11 mouse cellular contexts compared by ENCODE assay signal in the genomic region with DNA sequence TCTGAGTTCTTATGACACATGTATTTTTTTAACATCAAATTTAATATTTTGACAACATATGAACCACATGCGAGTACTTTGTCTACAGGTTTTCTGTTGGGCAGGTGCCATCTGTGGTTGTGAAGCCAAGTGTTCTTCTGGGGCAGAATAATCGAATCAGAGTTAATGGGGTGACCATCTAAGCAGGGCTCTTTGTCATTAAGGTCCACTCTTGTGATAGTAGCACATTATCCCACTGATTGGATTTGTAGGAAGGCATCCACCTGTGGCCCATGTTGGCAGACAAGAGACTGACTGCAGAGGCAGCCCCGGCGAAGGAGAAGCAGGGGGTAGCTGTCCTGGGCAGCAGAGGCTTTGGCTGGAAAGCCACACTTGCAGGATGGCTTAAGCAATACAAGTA.
A peak's percentile ranks its signal among the peaks of the same experiment; 100 is the strongest.
DNase-seq lines count a peak whose midpoint lies in the region; ATAC-seq and TF ChIP-seq lines count a peak whose summit lies in the region.
"Had no signal": no experiment of that assay in that cellular context is flagged by ENCODE, and none has a peak within 500 bp of the region (broad histone marks: within the 10 kb centered on the region; RNA-seq: fewer than 3 reads in every experiment).

No protein-coding gene starts in this region.

- WGBS in forebrain, embryonic 13.5 days, result 61% methylated on average over 4 of the region's 4 CpGs
- WGBS in forebrain, embryonic 10.5 days, result 79% methylated on average over 4 of the region's 4 CpGs
- 81% methylated on average over 4 of the region's 4 CpGs for WGBS in limb, embryonic 12.5 days
- 93% methylated on average over 4 of the region's 4 CpGs for WGBS in limb, embryonic 10.5 days
- 52% methylated on average over 4 of the region's 4 CpGs for WGBS in forebrain, embryonic 15.5 days
- WGBS in olfactory bulb, adult 2 months, result 56% methylated on average over 4 of the region's 4 CpGs

- no peak for TF ChIP-seq CTCF in olfactory bulb, adult 2 months (IDR thresholded peaks at IDR 0.05; ENCODE audit: insufficient read depth, low read depth, low read length)

- H3K4me3 ChIP-seq in forebrain, embryonic 13.5 days, result no peak overlapping the region
- no peak overlapping the region for H3K4me3 ChIP-seq in forebrain, embryonic 10.5 days
- no peak overlapping the region for H3K4me3 ChIP-seq in limb, embryonic 12.5 days (replicated peaks)
- no peak overlapping the region for H3K4me3 ChIP-seq in limb, embryonic 10.5 days
- no peak overlapping the region for H3K4me3 ChIP-seq in forebrain, embryonic 15.5 days
- no peak overlapping the region for H3K4me3 ChIP-seq in olfactory bulb, adult 2 months (ENCODE audit: insufficient read depth, low read depth, low read length)
- H3K4me3 ChIP-seq: erythroblast, embryonic 14.5 days; heart, embryonic 12.5 days had no signal

- no peak for TF ChIP-seq POLR2A in olfactory bulb, adult 2 months (IDR thresholded peaks at IDR 0.05; ENCODE audit: insufficient read depth, low read depth, low read length)

- H3K9me3 ChIP-seq in forebrain, embryonic 13.5 days (replicated peaks), result no peaks in the 10 kb centered on the region
- no peaks in the 10 kb centered on the region for H3K9me3 ChIP-seq in forebrain, embryonic 10.5 days
- no peaks in the 10 kb centered on the region for H3K9me3 ChIP-seq in limb, embryonic 12.5 days
- no peaks in the 10 kb centered on the region for H3K9me3 ChIP-seq in limb, embryonic 10.5 days (replicated peaks)
- H3K9me3 ChIP-seq in forebrain, embryonic 15.5 days, result no peaks in the 10 kb centered on the region
- H3K9me3 ChIP-seq: heart, embryonic 12.5 days had no signal

- ATAC-seq in forebrain, embryonic 13.5 days, result peak; percentile 42; the same call in 1 of the 2 replicates
- ATAC-seq in limb, embryonic 12.5 days (ENCODE audit: insufficient number of reproducible peaks, insufficient read depth, low FRiP score, low TSS enrichment, low read depth), result no peak
- peak; percentile 31; the same call in 1 of the 2 replicates for ATAC-seq in forebrain, embryonic 15.5 days (replicated peaks)

- no peaks in the 10 kb centered on the region for H3K27me3 ChIP-seq in forebrain, embryonic 13.5 days
- no peaks in the 10 kb centered on the region for H3K27me3 ChIP-seq in forebrain, embryonic 10.5 days (ENCODE audit: poor library complexity, severe bottlenecking)
- no peaks in the 10 kb centered on the region for H3K27me3 ChIP-seq in limb, embryonic 12.5 days
- no peaks in the 10 kb centered on the region for H3K27me3 ChIP-seq in limb, embryonic 10.5 days (ENCODE audit: low read depth, poor library complexity, severe bottlenecking)
- no peaks in the 10 kb centered on the region for H3K27me3 ChIP-seq in forebrain, embryonic 15.5 days
- H3K27me3 ChIP-seq: heart, embryonic 12.5 days had no signal

- H3K27ac ChIP-seq in forebrain, embryonic 13.5 days, result peak overlapping the region; percentile 57
- no peak overlapping the region for H3K27ac ChIP-seq in forebrain, embryonic 10.5 days
- 0 out of 2 replicates have a peak overlapping the region, but pooled peaks have one; percentile 29 for H3K27ac ChIP-seq in limb, embryonic 12.5 days
- no peak overlapping the region for H3K27ac ChIP-seq in limb, embryonic 10.5 days
- peak overlapping the region; percentile 55 for H3K27ac ChIP-seq in forebrain, embryonic 15.5 days (replicated peaks)
- H3K27ac ChIP-seq in olfactory bulb, adult 2 months (ENCODE audit: insufficient read depth, low read depth, low read length), result peak overlapping the region; percentile 20; the same call in 1 of the 2 replicates
- H3K27ac ChIP-seq: liver, embryonic 14.5 days had no signal

- H3K4me2 ChIP-seq in forebrain, embryonic 13.5 days, result no peak overlapping the region
- no peak overlapping the region for H3K4me2 ChIP-seq in limb, embryonic 12.5 days
- no peak overlapping the region for H3K4me2 ChIP-seq in forebrain, embryonic 15.5 days (replicated peaks)
- H3K4me2 ChIP-seq: heart, embryonic 12.5 days had no signal

- peaks cover 11% of the 10 kb centered on the region for H3K4me1 ChIP-seq in forebrain, embryonic 13.5 days
- no peaks in the 10 kb centered on the region for H3K4me1 ChIP-seq in forebrain, embryonic 10.5 days
- peaks cover 13% of the 10 kb centered on the region; the same call in 1 of the 2 replicates for H3K4me1 ChIP-seq in limb, embryonic 12.5 days (replicated peaks)
- H3K4me1 ChIP-seq in limb, embryonic 10.5 days, result no peaks in the 10 kb centered on the region
- peaks cover 11% of the 10 kb centered on the region for H3K4me1 ChIP-seq in forebrain, embryonic 15.5 days
- 0 out of 2 replicates have a peak, but pooled peaks cover 2% of the 10 kb centered on the region for H3K4me1 ChIP-seq in olfactory bulb, adult 2 months (ENCODE audit: control insufficient read depth, insufficient read depth, low read length)

- H3K9ac ChIP-seq in forebrain, embryonic 13.5 days, result no peak overlapping the region
- no peak overlapping the region for H3K9ac ChIP-seq in limb, embryonic 12.5 days (replicated peaks)
- no peak overlapping the region for H3K9ac ChIP-seq in forebrain, embryonic 15.5 days (replicated peaks)
- H3K9ac ChIP-seq: heart, embryonic 12.5 days; liver, embryonic 14.5 days had no signal

- H3K36me3 ChIP-seq in forebrain, embryonic 13.5 days (ENCODE audit: poor library complexity, severe bottlenecking), result no peaks in the 10 kb centered on the region
- no peaks in the 10 kb centered on the region for H3K36me3 ChIP-seq in forebrain, embryonic 10.5 days (replicated peaks)
- no peaks in the 10 kb centered on the region for H3K36me3 ChIP-seq in limb, embryonic 12.5 days
- no peaks in the 10 kb centered on the region for H3K36me3 ChIP-seq in limb, embryonic 10.5 days
- H3K36me3 ChIP-seq in forebrain, embryonic 15.5 days, result no peaks in the 10 kb centered on the region
- H3K36me3 ChIP-seq: heart, embryonic 12.5 days had no signal

- no peak for DNase-seq in forebrain, embryonic 10.5 days (ENCODE audit: extremely low spot score, low spot score)
- no peak for DNase-seq in limb, embryonic 10.5 days (ENCODE audit: low spot score)
- no peak for DNase-seq in thymus, postnatal 0 days (ENCODE audit: low spot score)
- DNase-seq in urinary bladder, adult 18-20 months (ENCODE audit: low spot score in 2 of 2), result no peak

Comparison
In these comparisons a context has a peak if more than half of its experiments do, and no peak if none do; other contexts are left out.
1. H3K27ac ChIP-seq: peak in forebrain, embryonic 13.5 days (single experiment), limb, embryonic 12.5 days (single experiment), forebrain, embryonic 15.5 days (single experiment) and olfactory bulb, adult 2 months (single experiment); none in forebrain, embryonic 10.5 days (single experiment) and limb, embryonic 10.5 days (single experiment).